Mouse (Mus musculus): ENCODE measurements around the gene Schip1.

DNA sequence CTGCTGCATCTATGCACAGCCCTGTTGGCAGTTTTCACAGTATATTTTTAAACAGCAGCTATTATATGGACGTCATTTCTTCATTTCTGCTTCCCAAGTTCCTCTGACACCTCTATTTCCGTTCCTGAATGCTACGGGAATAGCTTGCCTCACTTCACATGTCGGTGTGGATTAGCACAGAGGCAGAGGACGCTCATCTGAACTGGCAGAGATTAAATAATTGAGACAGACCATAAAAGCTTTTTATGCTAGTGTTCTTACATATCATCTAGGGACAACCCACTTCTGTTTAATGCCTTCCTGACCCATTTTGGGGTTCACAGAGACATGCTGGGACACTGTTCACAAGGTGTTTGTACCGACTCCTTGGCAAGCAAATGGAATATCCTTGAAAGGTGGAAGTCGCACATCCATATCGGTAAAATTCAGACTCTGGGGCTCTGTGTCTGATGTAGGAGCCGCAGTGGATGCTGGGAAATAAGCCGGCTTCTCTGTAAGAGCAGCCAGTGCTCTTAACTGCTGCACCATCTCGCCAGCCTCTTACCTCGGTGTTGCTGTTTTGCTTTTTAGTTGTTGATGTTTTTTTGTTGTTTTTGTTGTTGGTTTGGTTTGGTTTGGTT is 610.7 kb downstream of the Schip1 start:
- TF ChIP-seq POLR2A (IDR thresholded peaks at IDR 0.05; ENCODE audit: borderline replicate concordance, control insufficient read depth, low read depth, low read length), result no peak
- no peak for TF ChIP-seq CTCF (IDR thresholded peaks at IDR 0.05; ENCODE audit: control insufficient read depth, insufficient read depth, low read length)

All from bone marrow, adult 2 months (tissue).